Mouse (Mus musculus): ENCODE results near the gene Gm49425. TPM values are rescaled to one million over a fixed set of nuclear protein-coding genes. Genes with fewer than 3 reads are reported as not detected.

Gene Gm49425
- total RNA-seq, 1 experiment from 2014 or later, result not detected

DNA sequence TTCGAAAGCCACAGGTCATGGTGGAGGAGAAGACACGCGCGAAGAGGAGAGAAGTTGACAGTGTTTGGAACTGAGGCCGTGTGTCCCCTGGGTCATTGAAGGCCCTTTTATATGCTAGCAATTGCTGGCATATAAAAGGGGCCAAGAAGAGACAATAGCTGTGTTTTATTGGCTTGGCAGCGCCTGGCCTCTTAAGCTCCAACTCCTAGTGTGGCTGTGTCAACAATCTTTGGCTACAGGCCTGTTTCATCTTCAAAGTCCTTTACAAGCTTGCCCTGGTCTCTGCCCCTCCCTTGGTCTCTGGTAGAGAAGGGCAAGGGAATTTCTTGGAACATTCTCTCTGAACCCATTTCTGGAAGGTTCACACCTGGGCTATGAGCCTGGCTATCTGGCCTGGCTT lies 25.6 kb downstream of the Gm49425 start, which contains the start of gene Krt83:
Gene Krt83 (minus strand): TSS at position 82 of the 400 bp plus-strand sequence.
- no peak for DNase-seq

DNA sequence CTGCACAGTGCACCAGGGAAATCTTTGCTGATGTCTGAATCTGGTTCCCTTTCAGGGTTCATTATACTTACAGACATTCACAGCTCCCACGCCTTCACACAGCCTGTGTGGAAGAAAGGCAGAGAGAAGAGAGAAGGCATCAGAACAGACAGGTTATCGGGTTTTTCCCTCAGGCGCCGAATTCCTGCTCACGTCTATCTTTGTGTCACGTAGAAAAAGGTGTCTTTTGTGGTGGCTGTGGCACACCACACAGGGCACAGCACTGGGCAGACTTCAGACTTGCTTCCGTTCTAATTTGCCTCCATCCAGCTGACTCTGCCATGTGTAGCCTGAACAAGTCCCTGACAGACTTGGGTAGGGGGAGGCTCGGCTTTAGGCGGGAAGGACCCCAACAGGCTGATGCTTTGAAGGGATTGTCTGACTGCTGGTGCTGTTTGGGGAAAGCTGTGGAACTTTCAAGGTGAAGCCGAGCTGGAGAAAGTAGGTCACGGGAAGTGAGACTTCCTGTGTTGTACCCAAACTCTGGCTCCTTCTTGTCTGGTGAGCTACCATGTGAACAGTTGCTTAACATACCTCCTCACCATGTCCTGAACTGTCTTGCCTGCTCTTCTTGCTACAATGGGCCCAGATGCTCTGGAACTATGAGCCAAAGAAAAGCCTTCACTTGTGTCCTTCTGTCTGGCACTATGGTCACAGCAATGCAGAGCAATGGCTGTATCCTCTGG lies 31.0 kb downstream of the Gm49425 start:
- no peak for DNase-seq

DNA sequence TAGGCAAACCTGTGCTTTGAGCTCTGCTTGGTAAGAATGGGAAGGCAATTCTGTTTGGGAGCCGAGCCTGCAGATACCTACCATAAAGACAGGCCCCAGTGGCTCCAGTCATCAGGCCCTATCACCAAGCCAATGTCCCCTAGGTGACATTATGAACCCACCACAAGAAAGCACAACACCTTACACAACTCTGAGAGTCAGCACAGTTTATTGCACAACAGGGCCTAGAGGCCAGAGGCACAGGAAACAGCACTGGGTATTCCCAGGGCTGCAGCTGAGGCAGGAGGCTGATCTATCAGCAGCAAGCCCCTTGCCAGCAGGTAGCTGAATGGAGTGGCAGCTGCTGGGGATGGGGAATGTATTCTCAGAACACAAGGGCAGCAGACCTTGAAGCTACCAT lies 32.1 kb downstream of the Gm49425 start:
- no peak for DNase-seq

DNA sequence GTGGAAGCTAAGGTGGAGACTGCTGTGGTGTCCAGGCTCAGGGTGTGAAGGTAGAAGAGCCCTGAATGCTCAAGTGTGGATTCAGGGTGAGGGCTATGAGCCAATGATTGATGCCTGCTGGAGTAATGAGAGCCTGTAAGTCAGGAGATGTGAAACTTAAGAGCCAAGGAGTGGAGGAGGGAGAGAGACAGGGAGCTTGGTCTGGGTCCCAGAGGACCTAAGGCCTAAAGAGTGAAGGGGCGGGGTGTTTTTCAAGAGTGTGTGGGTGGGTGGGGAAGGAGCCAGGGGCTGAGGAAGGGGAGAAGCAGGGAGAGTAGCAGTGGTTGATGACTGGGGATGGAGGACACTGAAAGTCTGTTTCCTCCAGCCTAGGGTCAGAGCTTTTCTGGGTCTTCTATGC lies 33.4 kb downstream of the Gm49425 start:
- DNase-seq, result no peak

DNA sequence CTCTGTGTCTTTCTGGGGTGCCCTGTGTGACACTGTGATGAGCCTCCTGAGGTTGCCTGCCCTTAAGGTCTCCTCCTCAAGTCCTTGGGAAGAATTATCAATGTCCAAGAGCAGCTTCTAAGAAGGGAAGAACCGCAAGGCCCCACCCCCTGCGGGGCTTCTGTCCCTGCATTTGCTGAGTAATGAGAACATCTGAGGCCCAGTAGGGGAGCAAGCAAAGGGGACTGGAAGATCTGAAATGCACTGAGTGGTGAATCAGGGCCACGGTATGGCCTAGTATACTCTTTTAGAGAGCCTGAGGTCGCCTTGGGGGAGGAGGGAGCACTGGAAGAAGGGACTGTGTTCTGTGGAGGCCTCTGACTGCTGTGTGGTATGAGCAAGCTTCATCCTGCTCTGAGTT lies 35.0 kb downstream of the Gm49425 start:
- no peak for DNase-seq

DNA sequence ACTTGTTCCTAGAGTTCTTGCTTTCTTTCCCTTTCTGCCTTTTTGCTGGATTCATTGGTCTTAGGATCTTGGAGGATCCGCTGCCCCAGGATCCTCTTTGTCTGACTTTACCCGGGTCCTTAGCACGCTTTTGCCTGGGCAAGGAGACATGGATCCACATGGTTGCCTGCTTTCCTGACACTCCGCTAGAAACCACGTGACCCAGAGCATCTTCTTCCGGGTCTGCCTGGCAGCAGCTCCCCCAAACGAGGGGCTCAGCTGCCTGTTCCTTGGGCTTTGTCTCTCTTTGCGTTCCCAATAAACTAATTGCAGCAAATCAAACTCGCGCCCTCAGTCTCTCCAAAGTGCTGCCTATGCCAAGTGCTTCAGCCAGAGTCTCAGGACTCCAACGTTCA lies 37.4 kb downstream of the Gm49425 start:
- no peak for DNase-seq

DNA sequence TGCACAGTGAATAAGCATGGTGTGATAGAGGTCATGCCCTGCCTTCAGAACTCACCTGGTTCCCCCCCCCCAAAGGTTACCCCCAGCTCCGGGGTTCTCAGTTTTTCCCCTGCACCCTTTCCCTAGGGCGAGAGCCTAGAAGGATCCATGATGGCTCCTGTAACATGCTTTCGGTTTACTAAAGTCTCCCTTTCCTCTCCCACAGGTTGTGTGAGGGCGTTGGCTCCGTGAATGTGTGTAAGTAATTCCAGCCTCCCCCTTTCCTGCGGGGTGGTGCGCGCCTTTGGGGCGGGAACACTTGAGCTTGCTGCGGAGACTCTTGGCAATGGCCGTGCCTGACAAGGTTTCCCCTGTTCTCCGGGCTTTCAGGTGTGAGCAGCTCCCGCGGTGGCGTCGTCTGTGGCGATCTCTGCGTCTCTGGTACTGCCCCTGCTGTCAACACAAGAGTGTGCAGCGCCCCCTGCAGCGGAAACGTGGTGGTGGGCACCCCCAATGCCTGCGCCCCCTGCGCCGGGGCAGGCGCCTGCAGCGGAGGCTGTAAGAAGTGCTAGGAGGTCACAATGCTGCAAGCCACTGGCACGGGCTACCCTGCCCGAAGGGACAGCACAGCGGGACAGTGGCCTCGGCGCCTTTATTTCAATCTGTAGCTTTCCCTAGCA lies 37.9 kb downstream of the Gm49425 start:
- DNase-seq, result peak; percentile 50

DNA sequence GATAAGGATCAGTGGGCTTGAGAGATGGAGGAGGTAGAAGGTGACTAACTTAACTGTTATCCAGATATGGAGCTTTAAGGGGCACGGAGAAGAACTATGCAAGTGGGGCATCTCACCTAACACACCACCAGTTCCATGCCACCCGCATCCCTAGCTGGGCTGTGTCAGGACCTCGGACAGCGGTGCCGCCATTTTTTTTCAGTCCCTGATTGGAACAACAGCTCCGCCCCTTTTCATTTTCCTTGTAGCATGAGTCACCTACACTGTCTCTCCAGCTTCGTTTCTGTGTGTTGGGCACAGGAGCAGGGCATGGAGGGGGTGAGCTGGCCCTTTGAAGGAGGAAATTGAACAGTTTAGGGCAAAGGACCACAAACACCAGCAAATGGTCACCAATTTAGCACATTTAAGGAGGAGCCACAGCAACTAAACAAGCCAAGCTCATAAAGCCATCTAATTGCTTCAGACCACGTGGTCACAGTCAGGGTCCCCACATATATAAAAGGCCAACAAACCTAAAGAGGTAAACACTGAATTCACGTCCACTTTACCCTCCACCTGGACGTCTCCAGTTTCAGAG lies 44.0 kb downstream of the Gm49425 start, which contains the start of gene Krt86:
Gene Krt86 (plus strand): TSS at position 527 of the 577 bp plus-strand sequence.
- DNase-seq, result peak; percentile 67

DNA sequence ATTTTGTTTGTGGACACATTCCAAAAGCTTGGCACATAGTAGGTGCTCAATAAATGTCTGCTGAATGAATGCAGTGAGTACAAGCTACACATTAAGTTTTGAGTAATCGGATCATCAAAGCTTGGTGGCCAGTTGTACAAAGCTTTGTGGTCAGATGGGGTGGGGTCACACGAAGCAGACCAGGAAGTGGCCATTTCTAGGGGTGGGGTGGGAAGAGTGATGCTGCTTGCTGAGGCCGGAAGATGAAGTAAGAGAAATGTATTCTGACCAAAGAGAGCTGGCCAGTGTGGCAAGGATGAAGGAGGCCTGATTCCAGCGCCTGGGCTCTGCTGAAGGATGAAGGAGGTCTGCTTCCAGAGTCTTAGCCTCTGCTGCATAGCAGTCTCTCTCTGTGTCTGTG lies 48.0 kb downstream of the Gm49425 start:
- no peak for DNase-seq

Small RNA genes within 50 kb of the gene (microRNA-seq; reads per million reads assigned to microRNA genes)
- 0 reads per million in 2 experiments for gene Gm44393

Other genes starting within 250 kb of the Gm49425 start
- gene Atg101, start 233.0 kb downstream of the Gm49425 start, total RNA-seq (2021), result 40.6 and 44.5 TPM in 2 replicates
- gene 6030408B16Rik, start 224.0 kb downstream of the Gm49425 start, total RNA-seq (2021), result 0.27 TPM in 1 of 2 replicates, not detected in the other
- gene Krt80, start 147.1 kb downstream of the Gm49425 start, total RNA-seq (2021), result 1.0 and 1.3 TPM in 2 replicates
- 0.67 and 0.76 TPM in 2 replicates for gene Krt7, start 106.2 kb downstream of the Gm49425 start, total RNA-seq (2021)
- not detected in 2 replicates for gene Krt87, start 78.5 kb downstream of the Gm49425 start, total RNA-seq (2021)
- gene Krt88, start 69.5 kb downstream of the Gm49425 start, total RNA-seq (2021), result not detected in 2 replicates
- not detected in 2 replicates for gene Krt81, start 53.5 kb downstream of the Gm49425 start, total RNA-seq (2021)
- gene Krt86, start 43.8 kb downstream of the Gm49425 start, total RNA-seq (2021), result not detected in 2 replicates
- gene Krt83, start 25.7 kb downstream of the Gm49425 start, total RNA-seq (2021), result not detected in 2 replicates
- not detected in 2 replicates for gene Krt84, start 15.6 kb upstream of the Gm49425 start, total RNA-seq (2021)
- gene Krt82, start 33.4 kb upstream of the Gm49425 start, total RNA-seq (2021), result not detected in 2 replicates
- not detected in 2 replicates for gene Krt90, start 45.7 kb upstream of the Gm49425 start, total RNA-seq (2021)
- not detected in 2 replicates for gene Krt75, start 56.6 kb upstream of the Gm49425 start, total RNA-seq (2021)
- not detected in 2 replicates for gene Gm5414, start 110.9 kb upstream of the Gm49425 start, total RNA-seq (2021)
- not detected in 2 replicates for gene Gm5478, start 130.1 kb upstream of the Gm49425 start, total RNA-seq (2021)
- not detected in 2 replicates for gene Krt6b, start 163.0 kb upstream of the Gm49425 start, total RNA-seq (2021)
- not detected in 2 replicates for gene Krt6a, start 177.0 kb upstream of the Gm49425 start, total RNA-seq (2021)
- not detected in 2 replicates for gene Krt5, start 195.6 kb upstream of the Gm49425 start, total RNA-seq (2021)
- not detected in 2 replicates for gene Krt71, start 225.8 kb upstream of the Gm49425 start, total RNA-seq (2021)